Mouse (Mus musculus) testis, postnatal 10 days (tissue): Measurements from ENCODE around the gene Tor1a.
"Not testable (repeated sequence)": the region's sequence is repeated elsewhere in the genome, so short reads cannot be mapped to it uniquely, and the experiment has no call there.

Experiments used
- DNase-seq: peaks from one replicate; pipeline ENCODE4 v3.0.0; 2021; ENCODE audit warnings: low spot score

Tor1a gene

GRCm38 (mm10) chr2:30918126-30918525, 49.6 kb downstream of the Tor1a start:
- no peak for DNase-seq

- no peak for DNase-seq
These were observed 50.1 kb downstream of the Tor1a start for GRCm38 (mm10) chr2:30917649-30918048.

GRCm38 (mm10) chr2:30915933-30916332, 51.8 kb downstream of the Tor1a start:
- DNase-seq, result not testable (repeated sequence)

- DNase-seq, result no peak
These were observed 52.4 kb downstream of the Tor1a start for GRCm38 (mm10) chr2:30915376-30915775.

- no peak for DNase-seq
These were observed 52.9 kb downstream of the Tor1a start for GRCm38 (mm10) chr2:30914836-30915235.

GRCm38 (mm10) chr2:30913022-30913421, 54.7 kb downstream of the Tor1a start:
- no peak for DNase-seq

GRCm38 (mm10) chr2:30912291-30912773, 55.4 kb downstream of the Tor1a start:
- DNase-seq, result peak; percentile 83
